Mouse (Mus musculus) liver, embryonic 14.5 days (tissue): ENCODE data around the gene Mip. TPM values are rescaled to one million over a fixed set of nuclear protein-coding genes. Genes with fewer than 3 reads are reported as not detected.

Source experiments
- ATAC-seq: fragments of 200-750 bp; cut with Nextera tagmentation; 2 replicates; pipeline ENCODE4 v1.8.0; 2017; ENCODE audit warnings: moderate number of reproducible peaks, mild to moderate bottlenecking, moderate library complexity; ENCODE audit not compliant: insufficient read depth
- DNase-seq, 3 experiments: peaks; one replicate each; pipeline ENCODE4 v3.0.0-alpha.2; 2012 to 2013; ENCODE audit warnings: low read depth in 3 of 3, low spot score in 3 of 3
- H3K27ac ChIP-seq: fragments of 300-500 bp; sonication (generic); 2 replicates; pipeline ENCODE4 v1.5.1; 2014; ENCODE audit warnings: moderate library complexity, mild to moderate bottlenecking, control low read depth, inconsistent platforms
- H3K27me3 ChIP-seq: fragments of 300-500 bp; sonication (generic); 2 replicates; pipeline ENCODE4 v1.6.1; 2014; ENCODE audit warnings: mild to moderate bottlenecking, low read length, moderate library complexity; ENCODE audit not compliant: control insufficient read depth, insufficient read depth
- H3K36me3 ChIP-seq: fragments of 300-500 bp; sonication (generic); replicated peaks from 2 replicates; pipeline ENCODE4 v1.6.1; 2014; ENCODE audit warnings: low read depth; ENCODE audit not compliant: control insufficient read depth, insufficient read depth
- H3K4me1 ChIP-seq, 2 experiments: fragments of 200-500 bp in 1 of 2; fragments of 300-500 bp in 1 of 2; sonication (generic) in 1 of 2; replicated peaks; 2 replicates each; pipeline ENCODE4 v1.6.1; 2012 to 2014; ENCODE audit warnings: antibody characterized with exemption in 1 of 2, inconsistent platforms in 1 of 2, low read length in 1 of 2; ENCODE audit not compliant: control insufficient read depth in 2 of 2, insufficient read depth in 2 of 2
- H3K4me2 ChIP-seq: fragments of 300-500 bp; sonication (generic); 2 replicates; pipeline ENCODE4 v1.6.1; 2014; ENCODE audit warnings: low read depth, mild to moderate bottlenecking, control low read depth, moderate library complexity
- H3K4me3 ChIP-seq, 2 experiments: fragments of 200-500 bp in 1 of 2; fragments of 300-500 bp in 1 of 2; sonication (generic) in 1 of 2; 2 replicates each; pipeline ENCODE4 v1.5.1; 2012 to 2014; ENCODE audit warnings: low read depth in 2 of 2, low read length in 2 of 2, mild to moderate bottlenecking in 2 of 2, control low read depth in 1 of 2, inconsistent platforms in 1 of 2, moderate library complexity in 1 of 2; ENCODE audit not compliant: insufficient read depth in 1 of 2
- H3K9ac ChIP-seq: fragments of 300-500 bp; sonication (generic); replicated peaks from 2 replicates; pipeline ENCODE4 v1.6.1; 2014; ENCODE audit warnings: mild to moderate bottlenecking, control low read depth, moderate library complexity
- H3K9me3 ChIP-seq: fragments of 300-500 bp; sonication (generic); 2 replicates; pipeline ENCODE4 v1.6.1; 2016; ENCODE audit warnings: low read length, mixed read lengths; ENCODE audit not compliant: control insufficient read depth
- CTCF ChIP-seq: IDR thresholded peaks from 2 replicates; pipeline ENCODE4 v1.5.1; 2016; ENCODE audit warnings: antibody characterized with exemption, low read depth, control low read depth
- EP300 ChIP-seq: IDR thresholded peaks from 2 replicates; pipeline ENCODE4 v1.6.1; 2016; ENCODE audit warnings: antibody characterized with exemption, low read depth
- WGBS: fragments of 180-500 bp; shearing (Covaris S2); extraction: QIAGEN DNeasy Blood & Tissue Kit; methylation state at CpG from one replicate; pipeline ENCODE4 v1.1.7; 2014; ENCODE audit not compliant: insufficient replicate concordance; 5-methylcytosine and 5-hydroxymethylcytosine counted together
- polyA plus RNA-seq, 2 experiments: library from polyadenylated mRNA; depleted of rRNA in 1 of 2; stranded (reverse) in 1 of 2; unstranded in 1 of 2; fragments of >200 nt; fragmentation: Nextera tagmentation in 1 of 2; extraction: Ambion mirVana in 1 of 2; gene quantifications; 2 replicates each; pipeline versions ENCODE4 v1.2.1 to v1.2.3; 2012 to 2014

Gene Mip
- polyA plus RNA-seq, 2 experiments = 0.02 TPM; not detected in 1

GRCm38 (mm10) chr10:128193113-128193512, 32.5 kb upstream of the Mip start:
- Histone ChIP-seq H3K4me1 (peaks cover 0 to 7% of the 10 kb centered on the region in 2 experiments; a peak in 3 of 4 replicates), H3K9me3 (no peaks in the 10 kb centered on the region), H3K4me2 (peak overlapping the region; percentile 97), H3K27ac (no peak overlapping the region), H3K27me3 (peaks cover 26% of the 10 kb centered on the region), H3K4me3 (no peak overlapping the region), H3K9ac (no peak overlapping the region), H3K36me3 (no peaks in the 10 kb centered on the region)
- TF ChIP-seq CTCF = no peak
- no peak for TF ChIP-seq EP300
- WGBS = 80% methylated on average over 6 of the region's 6 CpGs
- DNase-seq (no peak), ATAC-seq (no peak)

DNA sequence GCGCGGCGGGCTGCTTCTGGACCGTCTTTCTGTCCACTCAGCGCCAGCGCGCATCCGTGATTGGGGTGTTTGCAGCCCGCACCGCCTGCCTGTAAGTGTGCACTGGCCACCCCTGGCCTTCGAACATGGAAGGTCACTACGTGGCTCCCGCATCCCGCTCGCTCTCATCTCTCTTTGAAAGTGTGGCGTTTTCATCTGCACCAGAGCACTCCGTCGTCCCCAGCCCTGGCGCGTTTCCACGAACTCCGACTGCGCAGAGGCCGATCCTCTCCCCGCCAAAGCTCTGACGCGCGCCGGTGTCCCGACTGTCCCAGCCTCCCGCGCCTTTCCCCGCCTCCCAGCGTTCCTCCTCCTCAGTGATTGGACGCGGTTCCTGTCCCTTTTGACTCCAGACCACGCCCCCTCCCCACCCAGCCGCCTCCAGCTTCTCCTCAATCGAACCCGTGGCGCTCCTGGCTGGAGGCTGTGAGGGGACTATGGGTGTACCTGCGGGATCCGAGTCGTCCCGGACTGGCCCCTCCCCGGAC, 31.6 kb upstream of the Mip start, which contains the start of gene Gls2:
TSS of gene Gls2 (plus strand) at position 434 of the 527 bp plus-strand sequence.
- no peaks in the 10 kb centered on the region for H3K36me3 ChIP-seq
- H3K9me3 ChIP-seq = no peaks in the 10 kb centered on the region
- DNase-seq = peak; percentile 72 to 92 (median 76)
- H3K27ac ChIP-seq = no peak within 1 kb of the TSS
- peak within 1 kb of the TSS; percentile 57 to 70 for H3K4me3 ChIP-seq
- H3K4me1 ChIP-seq = peaks cover 0 to 5% of the 10 kb centered on the region in 2 experiments; a peak in 2 of 4 replicates
- TF ChIP-seq EP300 (no peak), CTCF (no peak)
- H3K4me2 ChIP-seq = peak within 1 kb of the TSS; percentile 97
- WGBS = under 1% methylated on average over 46 of the region's 46 CpGs
- H3K9ac ChIP-seq = peak within 1 kb of the TSS; percentile 44
- H3K27me3 ChIP-seq = peaks cover 26% of the 10 kb centered on the region
- peak; percentile 95 for ATAC-seq

GRCm38 (mm10) chr10:128194551-128195461, 30.8 kb upstream of the Mip start:
- WGBS = 2% methylated on average over 75 of the region's 79 CpGs
- Histone ChIP-seq H3K4me2 (peak overlapping the region; percentile 97), H3K27me3 (peaks cover 26% of the 10 kb centered on the region), H3K36me3 (no peaks in the 10 kb centered on the region), H3K9me3 (no peaks in the 10 kb centered on the region), H3K4me1 (peaks cover 0 to 5% of the 10 kb centered on the region in 2 experiments; a peak in 2 of 4 replicates), H3K27ac (no peak overlapping the region), H3K4me3 (peak overlapping the region; percentile 46 to 70), H3K9ac (peak overlapping the region; percentile 44)
- peak; percentile 88 for ATAC-seq
- DNase-seq = no peak
- TF ChIP-seq EP300 (no peak), CTCF (no peak)

DNA sequence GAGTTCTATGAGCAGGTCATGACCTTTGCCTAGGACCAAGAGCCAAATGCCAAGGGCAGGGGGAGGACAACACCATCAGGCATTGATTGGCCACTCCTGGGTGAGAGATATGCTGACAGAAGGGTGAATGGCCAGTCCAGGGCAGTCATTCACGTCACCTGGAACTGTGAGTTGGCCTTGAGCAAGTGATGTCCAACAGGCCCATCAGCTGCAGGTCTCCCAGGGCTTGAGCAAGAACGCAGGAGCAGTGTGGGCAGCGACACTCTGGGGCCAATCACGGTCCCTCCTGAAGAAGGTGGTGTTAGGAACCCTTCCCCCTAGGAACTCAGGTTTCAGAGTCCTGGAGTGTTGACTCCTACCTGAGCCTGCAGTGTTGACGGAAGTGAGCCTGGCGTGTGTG, 23.8 kb upstream of the Mip start:
- Histone ChIP-seq H3K4me2 (no peak overlapping the region), H3K4me3 (no peak overlapping the region), H3K9ac (no peak overlapping the region), H3K36me3 (no peaks in the 10 kb centered on the region), H3K9me3 (no peaks in the 10 kb centered on the region), H3K27ac (no peak overlapping the region), H3K27me3 (no peaks in the 10 kb centered on the region; the same call in none of the 2 replicates), H3K4me1 (no peaks in the 10 kb centered on the region; a peak in 1 of 4 replicates)
- WGBS = 60% methylated on average over 6 of the region's 6 CpGs
- ATAC-seq (peak; percentile 59), DNase-seq (no peak)
- no peak for TF ChIP-seq CTCF
- no peak for TF ChIP-seq EP300

DNA sequence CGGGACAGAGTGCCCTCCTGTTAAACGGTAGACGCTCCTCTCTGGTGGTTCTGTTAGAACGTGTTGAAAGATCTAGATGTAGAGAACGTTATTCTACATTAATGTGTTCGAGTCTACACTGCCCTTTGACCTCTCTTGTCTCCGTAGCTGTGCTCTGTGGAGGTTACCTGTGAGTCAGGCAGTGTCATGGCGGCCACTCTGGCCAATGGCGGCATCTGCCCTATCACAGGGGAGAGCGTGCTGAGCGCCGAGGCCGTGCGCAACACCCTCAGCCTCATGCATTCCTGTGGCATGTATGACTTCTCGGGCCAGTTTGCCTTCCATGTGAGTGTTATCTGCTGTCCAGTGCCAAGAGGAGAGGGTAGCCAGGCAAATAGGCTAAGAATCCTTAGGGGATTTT, 20.7 kb upstream of the Mip start:
- TF ChIP-seq CTCF (no peak), EP300 (no peak)
- 76% methylated on average over 15 of the region's 15 CpGs for WGBS
- DNase-seq = no peak
- 0 out of 2 replicates have a peak, but pooled peaks have one; percentile 9 for ATAC-seq
- no peaks in the 10 kb centered on the region for H3K27me3 ChIP-seq
- H3K9ac ChIP-seq = no peak overlapping the region
- H3K4me1 ChIP-seq = no peaks in the 10 kb centered on the region; a peak in 1 of 4 replicates
- no peaks in the 10 kb centered on the region for H3K9me3 ChIP-seq
- H3K36me3 ChIP-seq = no peaks in the 10 kb centered on the region
- no peak overlapping the region for H3K27ac ChIP-seq
- no peak overlapping the region for H3K4me3 ChIP-seq
- H3K4me2 ChIP-seq = no peak overlapping the region
